Mouse (Mus musculus): Measurements from ENCODE around the gene Crct1. TPM values are rescaled to one million over a fixed set of nuclear protein-coding genes. Genes with fewer than 3 reads are reported as not detected.

The Crct1 gene
- not detected for total RNA-seq (2021)
- long read RNA-seq, experiment 1 = 0 reads
- long read RNA-seq, experiment 2 = 0 reads

GRCm38 (mm10) chr3:93015460-93016104, at the start of gene Crct1:
Gene Crct1 (minus strand): TSS chr3:93015687.
- no peak for DNase-seq

DNA sequence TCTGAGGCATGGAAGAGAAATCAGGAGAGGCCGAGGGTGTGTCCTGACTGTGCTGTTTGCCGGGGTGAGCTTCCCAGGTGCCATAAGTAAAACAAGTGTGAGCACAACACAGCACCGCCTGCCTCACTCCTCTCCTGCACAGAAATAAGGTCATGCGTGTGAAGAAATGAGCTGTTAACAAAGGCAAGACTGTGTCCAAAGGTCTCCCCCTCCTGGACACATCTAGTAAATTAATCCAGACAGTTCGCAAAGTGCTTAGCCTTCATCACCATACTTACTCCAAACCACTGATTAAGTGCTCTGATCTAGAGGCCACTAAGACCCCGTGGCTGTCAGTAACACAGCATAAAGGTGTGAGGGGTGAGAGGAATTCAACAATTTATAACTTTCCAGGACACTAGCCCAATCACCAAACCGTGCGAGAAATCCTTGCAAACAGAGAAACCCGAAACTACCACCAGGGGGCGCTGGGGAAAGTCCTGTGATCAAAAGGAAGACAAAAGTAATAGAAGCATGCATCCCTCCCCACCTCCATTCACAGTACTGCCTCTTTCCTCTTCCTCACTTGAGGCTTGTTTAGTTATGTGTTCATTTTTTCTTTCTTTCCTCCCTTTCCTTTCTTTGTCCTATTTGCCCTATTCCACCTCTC, 37.5 kb upstream of the Crct1 start:
- DNase-seq = peak; percentile 17

GRCm38 (mm10) chr3:93050182-93050581, 34.7 kb upstream of the Crct1 start:
- no peak for DNase-seq

DNA sequence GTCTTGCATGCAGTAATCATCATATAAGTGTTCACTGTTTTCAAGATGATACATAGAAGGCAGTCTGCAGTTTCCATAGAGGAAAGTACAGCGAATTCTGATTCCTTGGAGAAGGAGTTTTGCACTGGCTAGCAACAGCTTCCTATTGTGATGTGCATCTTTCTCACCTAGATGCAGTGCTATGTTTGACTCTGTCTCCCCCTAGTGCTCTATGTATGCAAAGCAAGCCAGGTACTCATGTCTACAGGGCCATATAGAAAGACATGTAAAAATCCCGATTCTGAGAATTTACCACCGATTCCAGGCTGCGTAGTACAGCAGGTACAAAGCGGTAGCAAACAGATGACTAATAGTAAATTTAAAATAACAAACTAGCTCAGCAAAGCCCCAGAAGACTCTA, 16.0 kb upstream of the Crct1 start:
- DNase-seq = no peak

GRCm38 (mm10) chr3:93025486-93025885, 10.0 kb upstream of the Crct1 start:
- no peak for DNase-seq

DNA sequence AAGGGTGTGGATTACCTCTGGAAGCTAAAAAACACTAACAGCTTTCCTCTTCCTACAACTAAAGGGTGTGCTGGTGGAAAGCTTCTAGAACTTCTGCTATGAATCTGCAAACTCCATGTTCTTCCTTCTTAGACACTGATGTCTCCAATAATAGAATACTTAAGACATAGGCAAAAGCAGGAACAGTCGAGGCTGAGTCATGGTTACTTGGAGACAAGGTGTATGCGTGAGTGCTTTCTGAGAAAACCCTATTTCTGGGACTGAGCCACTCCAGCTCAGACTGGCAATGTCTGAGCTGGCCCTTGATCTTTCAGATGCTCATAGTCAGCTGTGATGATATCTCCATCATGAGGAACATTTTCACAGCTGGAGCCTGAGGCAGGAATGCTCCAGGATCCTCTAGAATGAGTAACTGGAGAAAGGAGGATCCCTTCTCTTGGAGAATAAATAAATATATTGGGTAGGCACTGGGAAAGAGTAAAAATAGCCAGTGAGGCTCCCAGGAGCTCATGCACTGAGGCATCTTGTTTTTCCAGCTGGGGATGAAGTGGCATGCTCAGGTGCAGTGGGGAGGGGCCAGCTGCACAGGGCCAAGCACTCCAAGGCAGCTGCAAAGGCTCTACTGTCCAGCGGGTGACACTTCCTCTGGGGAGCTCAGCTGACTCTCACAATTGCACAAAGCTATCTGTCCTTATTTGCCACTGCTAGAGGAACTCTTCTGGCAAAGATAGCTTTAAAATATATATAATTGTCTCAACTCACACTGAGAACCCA, 8.1 kb upstream of the Crct1 start:
- no peak for DNase-seq

DNA sequence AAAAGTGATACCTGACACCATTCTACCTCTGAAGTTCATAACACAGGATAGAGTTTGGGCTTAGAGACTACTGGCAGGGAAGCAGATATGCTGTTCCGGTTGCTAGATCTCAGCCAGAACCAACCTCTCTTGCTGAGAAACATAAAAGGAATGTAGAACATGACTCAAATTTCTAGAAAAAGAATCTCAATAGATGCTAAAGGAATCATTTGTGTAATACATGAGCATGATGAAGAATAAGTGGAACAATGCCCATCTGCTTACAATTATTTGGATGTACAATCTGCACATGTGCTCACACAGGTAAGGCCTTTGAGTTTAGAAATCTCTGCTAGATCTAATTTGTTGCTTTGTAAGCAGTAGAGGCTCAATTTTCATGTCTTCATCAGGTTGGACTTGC, 5.7 kb upstream of the Crct1 start:
- DNase-seq = no peak

- DNase-seq = no peak
These were observed 3.5 kb upstream of the Crct1 start, which contains the start of gene Lce1m for GRCm38 (mm10) chr3:93018960-93019359. Gene Lce1m (minus strand): TSS chr3:93019060.

DNA sequence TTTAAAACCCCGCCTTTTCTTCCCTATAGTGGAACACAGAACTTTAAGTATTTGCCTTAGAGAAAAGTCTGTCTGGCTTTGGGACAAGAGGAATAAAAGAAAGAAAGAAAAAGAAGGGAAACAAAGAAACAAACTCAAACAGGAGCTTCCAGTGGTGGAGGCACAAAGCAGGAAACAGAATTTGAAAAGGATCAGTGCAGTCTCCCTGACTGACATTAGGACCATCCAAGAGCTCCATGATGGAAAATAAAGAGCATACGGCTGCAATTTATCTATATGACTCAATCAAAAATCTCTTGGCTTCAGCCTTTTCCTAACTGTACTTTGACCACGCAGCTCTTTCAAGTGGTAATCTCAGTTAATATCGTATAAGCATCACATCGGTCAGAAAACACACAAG, 616 bp downstream of the Crct1 start:
- DNase-seq = no peak

DNA sequence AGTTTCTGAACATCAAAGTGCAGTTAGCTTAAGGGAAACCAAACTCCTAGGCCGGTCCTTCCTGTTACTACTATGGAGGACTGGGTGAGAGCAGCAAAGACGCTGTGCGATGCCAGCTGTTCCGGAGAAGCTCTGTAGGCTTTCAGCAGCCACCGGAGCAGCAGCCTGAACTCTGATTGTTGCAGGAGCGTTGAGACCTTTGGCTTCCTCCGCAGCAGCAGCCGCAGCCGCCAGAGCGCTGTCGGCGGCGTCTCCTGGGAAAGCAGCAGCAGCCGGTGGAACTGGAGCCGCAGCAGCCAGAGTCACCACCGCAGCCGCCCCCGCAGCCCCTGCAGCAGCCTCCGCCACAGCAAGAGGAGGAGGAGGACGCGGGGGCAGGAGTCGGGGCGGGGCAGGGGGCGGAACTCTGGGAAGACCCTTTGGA, 1.1 kb downstream of the Crct1 start:
- DNase-seq = peak; percentile 18

- no peak for DNase-seq
These were observed 12.6 kb downstream of the Crct1 start for GRCm38 (mm10) chr3:93002843-93003242.

- DNase-seq = no peak
These were observed 14.9 kb downstream of the Crct1 start for GRCm38 (mm10) chr3:93000621-93001020.

DNA sequence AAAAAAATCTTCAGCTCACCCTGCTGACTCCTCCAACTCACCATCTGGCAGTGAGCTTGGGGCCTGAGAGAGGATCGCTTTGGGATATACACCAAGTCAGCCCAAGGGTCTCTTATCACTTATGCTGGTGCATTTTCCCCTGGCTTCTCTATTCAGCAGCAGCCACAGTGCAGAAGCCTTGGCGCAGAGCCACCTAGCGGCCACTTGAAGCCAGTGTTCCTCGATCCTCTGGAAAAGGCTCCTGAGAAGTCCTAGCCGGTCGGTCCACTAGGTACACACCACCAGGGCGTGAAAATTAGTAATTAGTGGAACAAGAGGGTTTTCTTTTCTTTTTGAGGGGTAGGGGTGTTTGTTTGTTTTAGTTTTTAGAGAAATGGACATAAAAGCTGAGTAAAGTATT, 16.8 kb downstream of the Crct1 start:
- DNase-seq = peak; percentile 81

GRCm38 (mm10) chr3:92991926-92992325, 23.6 kb downstream of the Crct1 start, which contains the start of gene Lce3f:
Gene Lce3f (plus strand): TSS chr3:92992226.
- DNase-seq = no peak

DNA sequence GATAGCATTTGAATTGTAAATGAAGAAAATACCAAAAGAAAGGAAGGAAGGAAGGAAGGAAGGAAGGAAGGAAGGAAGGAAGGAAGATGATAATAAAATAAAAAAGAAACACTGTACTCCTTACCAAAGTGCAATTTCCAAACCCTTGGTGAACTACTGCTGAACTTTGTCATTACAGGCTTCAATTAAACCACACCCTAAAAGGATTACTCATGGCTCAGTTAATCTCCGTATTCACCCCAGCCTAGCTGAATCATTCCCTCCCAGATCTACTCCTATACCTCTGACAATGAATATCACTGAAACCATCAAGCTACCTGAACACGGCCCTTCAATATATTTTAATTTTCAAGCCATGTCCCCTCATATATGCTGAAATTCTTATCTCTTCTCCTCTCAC, 37.0 kb downstream of the Crct1 start:
- no peak for DNase-seq

DNA sequence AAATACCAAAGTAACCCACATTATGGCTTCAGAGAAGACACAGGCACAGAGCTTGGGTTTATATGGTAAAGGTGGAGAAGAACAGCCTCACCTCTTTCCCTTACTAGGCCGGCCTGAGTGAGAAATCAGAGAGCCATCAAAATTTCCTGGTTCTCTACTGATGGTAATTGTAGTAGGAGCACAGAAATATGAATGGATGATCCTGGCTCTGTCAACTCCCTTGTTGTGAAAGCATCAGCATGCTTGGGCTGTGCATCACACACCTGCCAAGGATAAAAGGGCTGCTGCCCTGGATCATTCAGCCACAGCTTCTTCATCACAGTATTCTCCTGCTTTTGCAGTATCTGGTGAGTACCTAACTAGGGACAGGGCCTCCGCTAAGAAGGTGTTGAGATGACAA, 48.7 kb downstream of the Crct1 start, which contains the start of gene Lce3e:
TSS of gene Lce3e (plus strand) at position 301 of the 400 bp plus-strand sequence.
- no peak for DNase-seq

Other genes with a start within 250 kb of the Crct1 start
- not detected for gene Lce1i, start 236.8 kb downstream of the Crct1 start, total RNA-seq (2021)
- not detected for gene Lce1j, start 225.2 kb downstream of the Crct1 start, total RNA-seq (2021)
- gene Lce1k, start 207.8 kb downstream of the Crct1 start, total RNA-seq (2021) = not detected
- gene Kprp, start 188.4 kb downstream of the Crct1 start, total RNA-seq (2021) = not detected
- not detected for gene Lce1l, start 164.4 kb downstream of the Crct1 start, total RNA-seq (2021)
- not detected for gene 2310050C09Rik, start 145.5 kb downstream of the Crct1 start, total RNA-seq (2021)
- not detected for gene Lce3a, start 89.5 kb downstream of the Crct1 start, total RNA-seq (2021)
- gene Lce3b, start 82.7 kb downstream of the Crct1 start, total RNA-seq (2021) = not detected
- gene Lce3c, start 71.2 kb downstream of the Crct1 start, total RNA-seq (2021) = not detected
- gene Lce3d, start 58.3 kb downstream of the Crct1 start, total RNA-seq (2021) = not detected
- not detected for gene Lce3e, start 48.6 kb downstream of the Crct1 start, total RNA-seq (2021)
- not detected for gene Lce3f, start 23.5 kb downstream of the Crct1 start, total RNA-seq (2021)
- not detected for gene Lce1m, start 3.4 kb upstream of the Crct1 start, total RNA-seq (2021)
- gene Gm4858, start 53.1 kb upstream of the Crct1 start, total RNA-seq (2021) = not detected
- not detected for gene Crnn, start 129.1 kb upstream of the Crct1 start, total RNA-seq (2021)
- gene Flg2, start 181.6 kb upstream of the Crct1 start, total RNA-seq (2021) = not detected